Mouse (Mus musculus) pancreas, adult 10 weeks (tissue): Measurements from ENCODE around the gene Slc1a2. TPM values are rescaled to one million over a fixed set of nuclear protein-coding genes. Genes with fewer than 3 reads are reported as not detected.

Experiments used
- polyA plus RNA-seq: library from polyadenylated mRNA; stranded (reverse); fragments of 350-450 nt; fragmentation: Illumina TruSeq; extraction: RNeasy Lipid Tissue Mini Kit (QIAGEN cat#74804); gene quantifications from one replicate; pipeline ENCODE4 v1.2.3, GENCODE M21; 2015; ENCODE audit warnings: low read depth, low replicate concordance; ENCODE audit not compliant: insufficient read depth

Gene Slc1a2
- 0.18 TPM for polyA plus RNA-seq

DNA sequence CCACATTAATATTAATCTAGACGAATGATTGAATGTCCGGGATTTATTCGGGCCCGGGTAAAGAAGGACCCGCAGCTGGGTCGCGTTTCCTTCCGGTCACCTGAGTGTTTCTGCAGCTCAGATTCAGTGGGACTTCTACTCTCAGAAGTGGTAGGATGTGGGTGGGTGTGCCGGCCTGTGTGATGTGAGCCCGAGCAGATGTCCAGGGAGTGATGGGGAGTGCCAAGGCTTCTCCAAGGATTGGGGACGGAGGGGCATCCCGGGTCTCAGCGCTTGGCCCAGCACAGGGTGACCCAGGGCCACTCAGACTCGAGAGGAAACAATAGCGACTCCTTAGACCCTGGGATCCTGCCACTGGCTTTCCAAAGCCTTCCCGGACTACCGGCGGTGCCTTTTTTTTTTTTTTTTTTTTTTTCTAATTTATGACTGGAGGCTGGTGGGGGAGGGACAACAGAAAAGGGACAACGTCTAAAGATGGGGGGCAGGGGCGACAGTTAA, at the start of gene Slc1a2:
Gene Slc1a2, plus strand, starts transcription at position 497 of the 498 bp plus-strand sequence.

Other genes with a start within 250 kb of the Slc1a2 start
- gene Fjx1, start 206.2 kb upstream of the Slc1a2 start, polyA plus RNA-seq: 0.59 TPM
- gene Pamr1, start 108.6 kb upstream of the Slc1a2 start, polyA plus RNA-seq: 7.7 TPM
- gene Cd44, start 243.0 kb downstream of the Slc1a2 start, polyA plus RNA-seq: 3.2 TPM